21 mouse cellular contexts compared by ENCODE assay signal in the genomic region with DNA sequence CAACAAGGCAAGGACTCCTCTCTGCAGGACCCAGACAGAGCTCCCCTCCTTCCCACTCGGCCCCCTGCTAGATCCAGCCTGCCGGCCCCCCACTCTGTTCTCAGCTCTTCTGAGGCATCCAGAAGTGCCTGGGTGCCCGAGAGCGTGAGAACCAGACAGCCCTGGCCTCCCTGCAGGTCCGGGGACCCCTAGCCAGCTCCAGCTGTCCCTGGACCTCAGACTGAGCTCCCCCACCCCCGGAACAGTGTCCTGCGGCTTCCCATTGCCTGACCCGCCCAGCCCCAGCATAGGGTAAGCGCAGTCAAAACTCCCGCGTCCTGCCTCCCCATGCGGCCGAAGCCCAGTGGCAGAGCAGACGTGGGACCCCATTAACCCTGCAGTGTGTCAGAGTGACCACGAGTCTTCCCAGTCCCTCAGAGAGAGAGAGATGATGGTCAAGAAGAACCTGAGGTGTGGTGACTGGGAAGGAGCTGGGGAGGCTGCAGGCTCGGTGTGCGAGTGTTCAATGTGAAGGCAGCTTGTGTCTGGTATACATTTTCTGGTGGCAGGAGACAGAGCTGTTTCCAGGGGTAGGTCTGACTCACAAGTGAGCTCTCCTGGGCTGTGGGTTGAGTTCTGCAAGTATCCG.
DNase-seq lines count a peak whose midpoint lies in the region; ATAC-seq and TF ChIP-seq lines count a peak whose summit lies in the region.
"Had no signal": no experiment of that assay in that cellular context is flagged by ENCODE, and none has a peak within 500 bp of the region (broad histone marks: within the 10 kb centered on the region; RNA-seq: fewer than 3 reads in every experiment).

No protein-coding gene starts in this region.

- peaks cover 47% of the 10 kb centered on the region for H3K4me1 ChIP-seq in hindbrain, embryonic 10.5 days (replicated peaks)
- H3K4me1 ChIP-seq in hindbrain, embryonic 13.5 days (replicated peaks), result peaks cover 25% of the 10 kb centered on the region
- peaks cover 15% of the 10 kb centered on the region for H3K4me1 ChIP-seq in midbrain, embryonic 11.5 days (ENCODE audit: control insufficient read depth, insufficient read depth, low read length)
- peaks cover 10% of the 10 kb centered on the region; the same call in 1 of the 2 replicates for H3K4me1 ChIP-seq in midbrain, postnatal 0 days (ENCODE audit: insufficient read depth, low read length)
- H3K4me1 ChIP-seq in E14TG2a.4 (replicated peaks; ENCODE audit: low read depth, low read length) (peaks cover 80% of the 10 kb centered on the region), ES-Bruce4 (ENCODE audit: control insufficient read depth, insufficient read depth, low read length) (peaks cover 9% of the 10 kb centered on the region)

- peaks cover 9% of the 10 kb centered on the region for H3K9me3 ChIP-seq in hindbrain, embryonic 10.5 days
- H3K9me3 ChIP-seq in hindbrain, embryonic 13.5 days, result peaks cover 4% of the 10 kb centered on the region; the same call in 1 of the 2 replicates
- no peaks in the 10 kb centered on the region for H3K9me3 ChIP-seq in midbrain, embryonic 11.5 days (ENCODE audit: control insufficient read depth, low read length)
- H3K9me3 ChIP-seq in midbrain, postnatal 0 days (ENCODE audit: low read length), result peaks cover 5% of the 10 kb centered on the region; the same call in 1 of the 2 replicates
- H3K9me3 ChIP-seq in E14TG2a.4 (ENCODE audit: low read length) (peaks cover 4% of the 10 kb centered on the region; the same call in 1 of the 2 replicates), ES-Bruce4 (replicated peaks; ENCODE audit: control insufficient read depth, insufficient read depth, low read length, poor library complexity, severe bottlenecking) (no peaks in the 10 kb centered on the region; the same call in 1 of the 2 replicates)
- H3K9me3 ChIP-seq: embryonic facial prominence, embryonic 12.5 days; forebrain, embryonic 12.5 days; heart, embryonic 15.5 days; intestine, embryonic 15.5 days had no signal

- H3K27me3 ChIP-seq in hindbrain, embryonic 10.5 days (ENCODE audit: insufficient read depth, poor library complexity, severe bottlenecking), result peaks cover 84% of the 10 kb centered on the region
- H3K27me3 ChIP-seq in hindbrain, embryonic 13.5 days, result peaks cover 65% of the 10 kb centered on the region
- peaks cover 67% of the 10 kb centered on the region for H3K27me3 ChIP-seq in midbrain, embryonic 11.5 days (ENCODE audit: control insufficient read depth, insufficient read depth, low read length)
- peaks cover 7% of the 10 kb centered on the region; the same call in 1 of the 2 replicates for H3K27me3 ChIP-seq in midbrain, postnatal 0 days (ENCODE audit: insufficient read depth, low read length)
- H3K27me3 ChIP-seq in E14TG2a.4 (ENCODE audit: insufficient read depth, low read length) (no peaks in the 10 kb centered on the region), ES-Bruce4 (ENCODE audit: control insufficient read depth, insufficient read depth, low read length, poor library complexity, severe bottlenecking) (no peaks in the 10 kb centered on the region)
- H3K27me3 ChIP-seq: embryonic facial prominence, embryonic 12.5 days; heart, embryonic 15.5 days; intestine, embryonic 15.5 days had no signal

- TF ChIP-seq CTCF in midbrain, postnatal 0 days (IDR thresholded peaks at IDR 0.05), result no peak
- TF ChIP-seq CTCF in E14TG2a.4 (conservative IDR thresholded peaks at IDR 0.05; ENCODE audit: low read length) (no peak), ES-Bruce4 (IDR thresholded peaks at IDR 0.05; ENCODE audit: low read depth, low read length) (no peak)

- no peak for TF ChIP-seq POLR2A in ES-Bruce4 (IDR thresholded peaks at IDR 0.05; ENCODE audit: insufficient read depth, low read length)

- no peaks in the 10 kb centered on the region for H3K36me3 ChIP-seq in hindbrain, embryonic 10.5 days
- no peaks in the 10 kb centered on the region for H3K36me3 ChIP-seq in hindbrain, embryonic 13.5 days
- H3K36me3 ChIP-seq in midbrain, embryonic 11.5 days (ENCODE audit: control insufficient read depth, insufficient read depth, low read length), result no peaks in the 10 kb centered on the region
- H3K36me3 ChIP-seq in midbrain, postnatal 0 days (ENCODE audit: insufficient read depth, low read length), result no peaks in the 10 kb centered on the region
- H3K36me3 ChIP-seq in E14TG2a.4 (ENCODE audit: insufficient read depth, low read length) (no peaks in the 10 kb centered on the region), ES-Bruce4 (ENCODE audit: control insufficient read depth, insufficient read depth, low read length, poor library complexity, severe bottlenecking) (no peaks in the 10 kb centered on the region)
- H3K36me3 ChIP-seq: embryonic facial prominence, embryonic 12.5 days; forebrain, embryonic 12.5 days; heart, embryonic 15.5 days; intestine, embryonic 15.5 days had no signal

- TF ChIP-seq EP300 in ES-Bruce4 (IDR thresholded peaks at IDR 0.05; ENCODE audit: insufficient read depth, low read depth, low read length), result no peak

- H3K9ac ChIP-seq in hindbrain, embryonic 13.5 days, result no peak overlapping the region
- H3K9ac ChIP-seq in midbrain, embryonic 11.5 days (ENCODE audit: low read length), result no peak overlapping the region
- no peak overlapping the region for H3K9ac ChIP-seq in midbrain, postnatal 0 days (replicated peaks; ENCODE audit: low read length, poor library complexity, severe bottlenecking)
- peak overlapping the region; percentile 46 for H3K9ac ChIP-seq in ES-Bruce4 (ENCODE audit: low read depth, poor library complexity, severe bottlenecking)
- H3K9ac ChIP-seq: embryonic facial prominence, embryonic 12.5 days; forebrain, embryonic 12.5 days; forebrain, postnatal 0 days; heart, embryonic 15.5 days; intestine, embryonic 15.5 days had no signal

- 47% methylated on average over 18 of the region's 18 CpGs for WGBS in hindbrain, embryonic 10.5 days
- 60% methylated on average over 18 of the region's 18 CpGs for WGBS in hindbrain, embryonic 13.5 days
- 49% methylated on average over 18 of the region's 18 CpGs for WGBS in midbrain, embryonic 11.5 days
- 57% methylated on average over 18 of the region's 18 CpGs for WGBS in midbrain, postnatal 0 days

- ATAC-seq in hindbrain, embryonic 13.5 days (ENCODE audit: low FRiP score), result no peak; the same call in 1 of the 2 replicates
- ATAC-seq in midbrain, embryonic 11.5 days (ENCODE audit: low FRiP score), result no peak
- ATAC-seq in midbrain, postnatal 0 days (ENCODE audit: low FRiP score), result no peak
- ATAC-seq: forebrain, postnatal 0 days; intestine, embryonic 15.5 days had no signal

- DNase-seq in hindbrain, embryonic 10.5 days (ENCODE audit: low spot score), result no peak
- DNase-seq in midbrain, embryonic 11.5 days (ENCODE audit: low spot score, missing footprints), result peak; percentile 80
- no peak for DNase-seq in midbrain, postnatal 0 days (ENCODE audit: low spot score)
- DNase-seq in MN1 (ENCODE audit: low spot score), result no peak
- DNase-seq in T-cell, adult 2 months (ENCODE audit: low spot score), result no peak
- DNase-seq: adrenal gland, postnatal 10 days; cerebellum, adult 11 months; cerebellum, adult 8-10 months; cerebellum, postnatal 14 days; embryo, embryonic 11 days; forebrain, postnatal 0 days; gastrocnemius, adult 2 months; gastrocnemius, postnatal 25 days; heart, postnatal 14 days had no signal

- no peak overlapping the region for H3K4me2 ChIP-seq in hindbrain, embryonic 13.5 days
- no peak overlapping the region for H3K4me2 ChIP-seq in midbrain, embryonic 11.5 days
- H3K4me2 ChIP-seq in midbrain, postnatal 0 days (ENCODE audit: low read depth, low read length, poor library complexity, severe bottlenecking), result no peak overlapping the region
- H3K4me2 ChIP-seq: embryonic facial prominence, embryonic 12.5 days; forebrain, embryonic 12.5 days; heart, embryonic 15.5 days; intestine, embryonic 15.5 days had no signal

- H3K4me3 ChIP-seq in hindbrain, embryonic 10.5 days, result no peak overlapping the region
- no peak overlapping the region for H3K4me3 ChIP-seq in hindbrain, embryonic 13.5 days
- H3K4me3 ChIP-seq in midbrain, embryonic 11.5 days (ENCODE audit: low read depth, low read length), result no peak overlapping the region
- no peak overlapping the region for H3K4me3 ChIP-seq in midbrain, postnatal 0 days (ENCODE audit: low read depth, low read length)
- peak overlapping the region; percentile 69 for H3K4me3 ChIP-seq in E14TG2a.4 (replicated peaks; ENCODE audit: low read length)
- H3K4me3 ChIP-seq in ES-Bruce4 (ENCODE audit: low read depth, low read length), result peak overlapping the region; percentile 27
- H3K4me3 ChIP-seq: embryonic facial prominence, embryonic 12.5 days; forebrain, embryonic 12.5 days; gastrocnemius, adult 2 months; heart, embryonic 15.5 days; intestine, embryonic 15.5 days had no signal

- H3K27ac ChIP-seq in hindbrain, embryonic 10.5 days, result peak overlapping the region; percentile 56
- no peak overlapping the region for H3K27ac ChIP-seq in hindbrain, embryonic 13.5 days
- no peak overlapping the region for H3K27ac ChIP-seq in midbrain, embryonic 11.5 days (ENCODE audit: low read depth, low read length)
- no peak overlapping the region for H3K27ac ChIP-seq in midbrain, postnatal 0 days (ENCODE audit: low read depth, low read length)
- no peak overlapping the region for H3K27ac ChIP-seq in ES-Bruce4 (ENCODE audit: insufficient read depth, low read length)
- H3K27ac ChIP-seq: embryonic facial prominence, embryonic 12.5 days; forebrain, embryonic 12.5 days; gastrocnemius, adult 2 months; heart, embryonic 15.5 days; intestine, embryonic 15.5 days had no signal

Comparison
In these comparisons a context has a peak if more than half of its experiments do, and no peak if none do; other contexts are left out.
1. H3K4me3 ChIP-seq: peak in E14TG2a.4 (single experiment) and ES-Bruce4 (single experiment); none in hindbrain, embryonic 10.5 days (single experiment), hindbrain, embryonic 13.5 days (single experiment), midbrain, embryonic 11.5 days (single experiment) and midbrain, postnatal 0 days (single experiment).